Mouse (Mus musculus) right cerebral cortex, adult 18-20 months (tissue): ENCODE measurements around the gene Gm10964.
"Not testable (repeated sequence)": the region's sequence is repeated elsewhere in the genome, so short reads cannot be mapped to it uniquely, and the experiment has no call there.

ENCODE experiments used
- DNase-seq: peaks from one replicate; pipeline ENCODE4 v3.0.0; 2022; ENCODE audit warnings: mixed read lengths

The Gm10964 gene

GRCm38 (mm10) chr3:103779183-103779582 lies 40.0 kb downstream of the Gm10964 start:
- DNase-seq, result no peak

DNA sequence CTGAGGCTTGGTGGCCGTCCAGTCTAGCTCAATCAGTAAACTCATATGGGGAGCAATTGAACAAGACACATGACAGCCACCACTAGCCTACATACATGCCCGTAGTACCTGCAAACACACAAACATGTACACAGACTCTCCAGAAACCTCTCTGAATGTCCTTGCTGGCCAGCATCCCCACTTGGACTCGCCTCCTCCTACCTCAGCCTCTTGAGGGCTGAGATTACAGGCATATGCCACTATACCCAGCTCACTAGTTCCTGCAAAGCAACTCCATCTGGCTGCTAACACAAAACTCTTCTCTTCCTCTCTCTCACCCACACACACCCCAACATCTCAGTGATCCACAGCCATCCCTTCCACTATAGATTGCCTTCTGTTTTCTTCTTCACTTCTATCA lies 41.1 kb downstream of the Gm10964 start:
- DNase-seq, result peak; percentile 62

GRCm38 (mm10) chr3:103780777-103781176 lies 41.6 kb downstream of the Gm10964 start:
- DNase-seq, result no peak

- no peak for DNase-seq
These were observed 43.9 kb downstream of the Gm10964 start for GRCm38 (mm10) chr3:103782844-103783609.

- no peak for DNase-seq
These were observed 48.1 kb downstream of the Gm10964 start for GRCm38 (mm10) chr3:103787225-103787624.

GRCm38 (mm10) chr3:103789096-103789495 lies 49.9 kb downstream of the Gm10964 start:
- DNase-seq, result no peak

DNA sequence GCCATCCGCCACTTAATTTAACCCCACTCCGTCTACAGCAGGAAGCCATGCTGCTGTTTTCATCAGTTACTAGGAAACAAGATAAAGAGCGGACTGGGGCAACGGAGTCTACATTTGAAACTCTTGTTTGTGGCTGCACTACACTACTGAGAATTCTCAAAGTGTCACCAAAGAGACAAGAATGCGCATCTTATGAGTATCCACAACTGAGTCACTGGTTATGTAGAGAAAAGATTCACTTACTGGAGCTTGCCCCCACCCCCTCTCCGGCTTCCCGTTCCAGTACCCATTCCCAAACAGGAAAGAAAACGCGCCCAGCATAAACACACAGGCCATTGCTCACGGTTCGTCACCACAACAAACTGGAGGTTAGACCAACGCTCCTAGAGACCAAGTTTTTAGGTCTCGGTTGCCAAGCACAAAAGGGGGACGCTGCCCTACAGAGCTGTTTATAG lies 50.8 kb downstream of the Gm10964 start:
- peak; percentile 42 for DNase-seq

DNA sequence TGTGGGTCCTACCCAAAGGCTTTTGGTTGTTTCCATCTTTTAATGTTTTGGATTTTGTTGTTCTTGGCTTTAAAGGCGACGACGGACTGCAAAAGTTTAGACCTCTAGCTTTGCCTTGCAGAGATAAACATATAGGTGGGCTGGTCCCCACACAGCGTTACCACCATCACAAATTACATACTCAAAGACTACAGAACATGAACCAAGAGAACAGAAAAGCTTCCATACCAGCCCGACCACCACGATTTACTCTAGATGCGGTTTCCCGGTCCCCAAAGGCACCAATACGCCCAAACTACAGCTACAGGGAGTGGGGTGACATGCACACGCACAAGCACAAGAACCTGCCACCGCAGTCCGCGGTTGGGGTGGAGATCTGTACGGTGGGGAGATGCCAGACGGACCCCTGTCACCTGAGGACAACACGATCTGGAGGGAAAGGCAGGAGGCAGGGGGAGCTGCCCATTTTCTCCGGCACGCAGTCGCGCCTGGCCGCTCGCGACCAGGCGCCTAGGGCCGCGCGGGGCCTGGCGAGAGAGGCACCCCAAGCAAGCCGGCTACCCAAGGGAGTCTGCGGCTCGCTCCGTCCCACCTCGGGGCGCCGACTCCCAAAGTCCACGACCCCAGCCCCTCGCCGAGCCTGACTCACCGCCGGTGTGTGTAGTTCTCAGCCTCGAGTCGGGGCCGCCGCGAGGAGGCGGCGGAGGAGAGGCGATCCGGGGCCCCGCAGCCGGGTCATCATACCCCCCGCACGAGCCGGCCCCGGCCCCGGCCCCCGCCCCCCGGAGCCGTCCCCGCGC lies 51.4 kb downstream of the Gm10964 start:
- DNase-seq, result peak; percentile 33

GRCm38 (mm10) chr3:103791230-103792110 lies 52.3 kb downstream of the Gm10964 start, which contains the start of gene Hipk1:
Gene Hipk1 (minus strand): TSS chr3:103791563.
- peak; percentile 96 for DNase-seq

DNA sequence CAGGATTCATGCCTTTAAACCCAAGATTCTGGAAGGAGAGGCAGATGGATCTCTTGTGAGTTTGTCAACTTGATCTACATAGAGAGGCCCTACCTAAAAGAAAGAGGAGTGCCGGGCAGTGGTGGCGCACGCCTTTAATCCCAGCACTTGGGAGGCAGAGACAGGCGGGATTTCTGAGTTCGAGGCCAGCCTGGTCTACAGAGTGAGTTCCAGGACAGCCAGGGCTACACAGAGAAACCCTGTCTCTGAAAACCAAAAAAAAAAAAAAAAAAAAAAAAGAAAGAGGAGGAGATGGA lies 52.9 kb downstream of the Gm10964 start:
- DNase-seq, result not testable (repeated sequence)

GRCm38 (mm10) chr3:103792566-103792965 lies 53.4 kb downstream of the Gm10964 start:
- DNase-seq, result no peak
